ENCODE assay signal across 8 mouse cellular contexts in the genomic region with DNA sequence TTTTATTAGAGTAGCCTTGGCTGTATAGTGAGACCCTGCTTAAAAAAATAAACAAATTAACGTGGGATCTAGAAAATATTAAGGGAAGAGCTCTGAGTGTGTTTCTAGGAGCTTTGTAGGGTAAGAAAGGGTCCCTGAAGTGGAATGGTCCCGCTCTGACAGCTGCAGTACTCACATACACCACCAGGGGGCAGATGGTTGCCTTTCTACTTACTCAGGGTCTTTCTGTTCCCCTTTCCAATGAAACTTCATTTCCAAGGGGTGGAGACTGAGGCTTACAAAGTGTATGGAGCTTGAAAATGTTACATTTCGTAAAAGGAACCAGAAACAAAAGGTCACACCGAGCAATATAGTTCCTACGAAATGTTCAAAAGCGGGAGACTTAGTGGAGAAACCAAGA. TPM values are rescaled to one million over a fixed set of nuclear protein-coding genes. Genes with fewer than 3 reads are reported as not detected.
DNase-seq lines count a peak whose midpoint lies in the region; ATAC-seq and TF ChIP-seq lines count a peak whose summit lies in the region.

No protein-coding gene starts in this region.

- H3K4me3 ChIP-seq in gastrocnemius, adult 2 months = peak overlapping the region; percentile 60
- H3K4me3 ChIP-seq in lung, adult 2 months (replicated peaks; ENCODE audit: extremely low read depth, low read depth, low read length) = no peak overlapping the region

- TF ChIP-seq CTCF in gastrocnemius, adult 2 months (IDR thresholded peaks at IDR 0.05) = peak; percentile 99
- TF ChIP-seq CTCF in lung, adult 2 months (IDR thresholded peaks at IDR 0.05; ENCODE audit: insufficient read depth, low read length) = peak; percentile 85

- peaks cover 7% of the 10 kb centered on the region; the same call in 1 of the 2 replicates for H3K4me1 ChIP-seq in lung, adult 2 months (ENCODE audit: control insufficient read depth, insufficient read depth, low read length)

- WGBS in lung, adult 2 months = 5% methylated on average over 6 of the region's 6 CpGs

- no peak for ATAC-seq in megakaryocyte-erythroid progenitor cell, adult 5-6 weeks (replicated peaks; ENCODE audit: low FRiP score, low TSS enrichment, poor library complexity, severe bottlenecking)

- intact Hi-C loops in gastrocnemius, adult 2 months (cut with DNase I) = loop anchor here (5.0 kb wide), 1 partner anchor 46 kb away; a partner anchor contains a TSS

- DNase-seq in urinary bladder, postnatal 36 days (ENCODE audit: low spot score in 2 of 2) = peak; percentile 65 to 67
- DNase-seq in urinary bladder, postnatal 10 days (ENCODE audit: low spot score) = no peak
- DNase-seq in c-Kit-positive CD71-negative TER-119-negative erythroid progenitor cells, embryonic 14.5 days (ENCODE audit: low read depth) = peak; percentile 80
- DNase-seq in gastrocnemius, adult 2 months = peak; percentile 75
- DNase-seq in kidney, postnatal 36 days = peak; percentile 81 to 90
- DNase-seq in lung, adult 2 months = peak; percentile 74
- peak; percentile 79 for DNase-seq in right cerebral cortex, postnatal 14 days

- no peak overlapping the region for H3K27ac ChIP-seq in gastrocnemius, adult 2 months

- no peak for TF ChIP-seq POLR2A in lung, adult 2 months (IDR thresholded peaks at IDR 0.05; ENCODE audit: borderline replicate concordance, extremely low read depth, low read depth, low read length)

RNA-seq across cellular contexts. Expression of a gene that starts 1.6 kb away (rescaled TPM):
- under 1 TPM; 0.41 to 0.73 TPM for total RNA-seq in gastrocnemius, adult 2 months (2021)
- 2.7 and 3.4 TPM in 2 replicates for polyA plus RNA-seq in lung, adult 2 months (2012; rRNA removed)
- 1.7 and 2.3 TPM in 2 replicates for total RNA-seq in megakaryocyte-erythroid progenitor cell, adult 5-6 weeks (2014; fragmentation: Nextera tagmentation)
- total RNA-seq in megakaryocyte-erythroid progenitor cell, adult 5-6 weeks (2017) = 1.0 and 1.5 TPM in 2 replicates

RNA-seq across cellular contexts. Expression of a gene that starts 2.9 kb away (rescaled TPM):
- 10 to 100 TPM; 17.1 to 17.9 TPM for total RNA-seq in gastrocnemius, adult 2 months (2021)
- polyA plus RNA-seq in lung, adult 2 months (2012; rRNA removed) = 29.2 and 34.3 TPM in 2 replicates
- 7.8 and 11.3 TPM in 2 replicates for total RNA-seq in megakaryocyte-erythroid progenitor cell, adult 5-6 weeks (2014; fragmentation: Nextera tagmentation)
- 3.0 and 3.1 TPM in 2 replicates for total RNA-seq in megakaryocyte-erythroid progenitor cell, adult 5-6 weeks (2017)

RNA-seq across cellular contexts. Expression of a gene that starts 46.7 kb away (rescaled TPM):
- 1 to 10 TPM; 1.7 to 2.1 TPM for total RNA-seq in gastrocnemius, adult 2 months (2021)
- polyA plus RNA-seq in lung, adult 2 months (2012; rRNA removed) = 12.2 and 12.9 TPM in 2 replicates
- 3.4 and 3.6 TPM in 2 replicates for total RNA-seq in megakaryocyte-erythroid progenitor cell, adult 5-6 weeks (2014; fragmentation: Nextera tagmentation)
- 3.6 and 4.7 TPM in 2 replicates for total RNA-seq in megakaryocyte-erythroid progenitor cell, adult 5-6 weeks (2017)

RNA-seq across cellular contexts. Expression of a gene that starts 46.7 kb away (rescaled TPM):
- 1 to 10 TPM; 6.2 to 9.9 TPM for total RNA-seq in gastrocnemius, adult 2 months (2021)
- 63.1 and 93.4 TPM in 2 replicates for polyA plus RNA-seq in lung, adult 2 months (2012; rRNA removed)
- total RNA-seq in megakaryocyte-erythroid progenitor cell, adult 5-6 weeks (2014; fragmentation: Nextera tagmentation) = 89.3 and 96.3 TPM in 2 replicates
- total RNA-seq in megakaryocyte-erythroid progenitor cell, adult 5-6 weeks (2017) = 22.6 and 23.6 TPM in 2 replicates

RNA-seq across cellular contexts. Expression of a gene that starts 56.1 kb away (rescaled TPM):
- total RNA-seq in gastrocnemius, adult 2 months (2021) = not detected
- polyA plus RNA-seq in lung, adult 2 months (2012; rRNA removed) = 0.62 and 17.3 TPM in 2 replicates
- 0.20 TPM in 1 of 2 replicates, not detected in the other for total RNA-seq in megakaryocyte-erythroid progenitor cell, adult 5-6 weeks (2014; fragmentation: Nextera tagmentation)
- total RNA-seq in megakaryocyte-erythroid progenitor cell, adult 5-6 weeks (2017) = not detected in 2 replicates
